Mouse (Mus musculus) kidney, postnatal 10 days (tissue): ENCODE measurements at regions not wholly inside any gene's neighbourhood (a gene's known extent, or its start where the extent isn't known, plus 50 kb on each side); places are given as distances from the start of the nearest gene placed in this dataset.

Experiments used
- DNase-seq: peaks from one replicate; pipeline ENCODE4 v3.0.0; 2021; ENCODE audit warnings: mixed read lengths

DNA sequence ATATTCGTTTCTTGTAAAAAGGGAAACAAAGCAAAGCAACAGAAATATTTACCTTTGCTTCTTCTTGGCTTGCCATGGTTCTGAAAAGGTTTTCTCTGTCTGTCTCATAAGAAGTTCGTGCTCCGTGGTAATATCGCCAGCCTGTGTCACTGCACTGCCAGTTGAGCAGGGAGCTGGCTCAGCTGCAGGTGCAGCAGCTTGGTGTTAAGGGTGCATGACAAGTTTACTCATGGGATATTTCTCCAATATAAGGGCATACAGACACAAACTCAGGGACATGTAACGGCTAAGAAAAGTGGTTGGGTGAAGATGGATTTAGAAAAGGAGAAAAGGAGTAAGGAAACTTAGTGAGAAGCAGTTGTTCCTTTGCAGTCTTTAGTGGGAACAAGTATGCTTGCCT lies 533.5 kb upstream of the Zic4 start:
- DNase-seq: no peak

DNA sequence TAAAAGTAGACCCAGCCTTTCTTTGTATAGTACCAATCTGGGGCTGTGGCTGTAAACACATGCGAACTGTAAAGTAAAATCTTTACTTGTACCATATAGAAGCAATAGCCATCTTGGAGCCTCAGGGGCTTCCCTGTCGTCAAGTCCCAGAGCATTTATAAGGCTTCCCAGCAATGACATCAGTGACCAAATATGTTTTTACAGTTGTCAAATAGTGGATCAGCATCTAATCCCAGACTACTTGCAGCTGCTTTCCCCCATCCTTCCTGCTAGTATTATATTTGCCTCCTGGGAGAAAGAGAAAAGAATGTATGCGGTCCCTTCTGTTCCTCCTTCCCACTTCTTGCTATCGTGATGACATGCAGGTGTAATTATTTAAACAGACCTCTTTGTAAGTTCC lies 531.5 kb upstream of the Zic4 start:
- no peak for DNase-seq

DNA sequence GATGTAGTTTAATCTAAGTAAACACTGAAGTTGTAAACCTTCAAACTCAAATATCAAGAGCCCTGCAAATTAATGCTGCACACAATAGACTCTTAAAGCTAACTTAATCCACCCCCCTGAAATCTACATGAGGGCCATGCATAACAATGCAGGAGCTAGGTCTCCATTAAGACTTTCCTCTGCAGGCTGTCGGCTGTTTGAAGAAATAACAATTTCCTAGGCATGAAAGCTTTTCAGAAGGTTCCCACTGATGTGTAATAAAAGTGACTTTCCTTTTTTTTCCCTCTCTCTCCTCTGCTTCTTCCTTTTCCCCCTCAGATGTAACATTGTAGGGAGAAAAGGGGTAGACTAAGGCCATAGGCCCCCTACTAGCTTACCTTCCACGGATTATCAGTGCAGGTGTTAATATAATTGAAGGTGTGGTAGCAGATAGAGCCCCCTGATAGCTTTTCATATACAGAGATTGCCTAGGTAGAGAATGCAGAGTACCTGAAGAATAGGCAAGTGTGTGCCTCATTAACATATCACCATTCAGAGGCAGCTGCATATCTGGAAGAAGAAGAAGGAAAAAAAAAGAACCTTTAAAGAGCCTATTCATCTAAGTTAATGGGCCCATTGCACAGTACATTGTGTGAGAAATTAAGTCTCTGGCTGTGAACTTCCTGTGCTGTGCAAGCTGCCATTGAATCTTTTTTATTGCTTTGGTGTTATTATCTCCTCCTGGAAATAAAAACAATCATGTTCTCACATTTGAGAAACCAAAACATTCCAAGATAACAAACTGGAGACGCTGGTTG lies 528.3 kb upstream of the Zic4 start:
- DNase-seq: no peak

DNA sequence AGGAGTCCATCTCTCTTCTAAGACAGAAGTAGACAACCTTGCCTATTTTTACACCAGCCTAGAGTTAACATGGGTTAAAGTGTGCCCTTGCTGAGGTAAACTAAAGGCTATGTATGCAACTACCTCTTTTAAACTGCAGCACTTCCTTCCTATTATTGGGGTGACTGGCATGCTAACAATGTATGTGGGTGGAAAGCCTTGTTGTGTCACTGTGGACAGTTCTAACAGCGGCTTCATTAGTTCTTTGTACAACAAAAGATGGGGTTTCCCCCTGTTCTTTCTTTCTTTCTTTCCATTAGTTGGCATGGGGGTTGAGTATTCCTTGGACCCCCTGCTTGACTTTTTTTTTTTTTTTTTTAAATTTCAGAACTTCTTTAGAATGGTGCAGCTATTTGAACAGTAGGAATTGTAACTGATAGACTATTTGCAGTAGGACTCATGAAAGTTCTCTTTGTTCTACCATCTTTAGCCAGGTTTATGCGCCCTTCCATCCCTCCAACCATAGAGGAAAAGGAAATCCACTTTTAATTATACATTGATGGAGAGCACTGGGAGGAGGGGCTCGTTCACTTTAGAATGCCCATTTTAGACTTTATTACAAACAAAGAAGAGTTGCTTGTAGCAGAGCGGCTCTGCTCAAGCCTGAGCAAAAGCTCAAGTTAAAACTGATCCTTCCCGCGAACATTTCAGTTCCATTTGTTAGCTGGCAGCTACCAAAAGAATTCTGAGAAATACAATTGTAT lies 523.9 kb upstream of the Zic4 start:
- no peak for DNase-seq

DNA sequence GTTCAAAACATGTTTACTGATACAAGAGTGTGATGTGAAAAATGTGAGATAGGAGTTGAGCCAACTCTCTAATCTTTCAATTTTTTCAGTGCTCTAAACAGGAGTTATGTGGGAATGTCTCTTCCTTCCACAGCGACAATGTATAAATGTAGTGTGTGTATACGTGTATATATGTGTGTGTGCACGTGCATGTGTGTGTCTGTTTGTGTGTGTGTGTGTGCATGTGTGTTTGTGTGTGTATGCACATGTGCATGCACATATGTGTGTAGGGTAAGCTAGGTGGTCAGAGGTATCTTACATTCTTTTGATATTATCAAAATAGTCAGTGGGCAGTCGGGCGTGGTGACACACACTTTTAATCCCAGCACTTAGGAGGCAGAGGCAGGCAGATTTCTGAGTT lies 511.2 kb upstream of the Zic4 start:
- DNase-seq: no peak

DNA sequence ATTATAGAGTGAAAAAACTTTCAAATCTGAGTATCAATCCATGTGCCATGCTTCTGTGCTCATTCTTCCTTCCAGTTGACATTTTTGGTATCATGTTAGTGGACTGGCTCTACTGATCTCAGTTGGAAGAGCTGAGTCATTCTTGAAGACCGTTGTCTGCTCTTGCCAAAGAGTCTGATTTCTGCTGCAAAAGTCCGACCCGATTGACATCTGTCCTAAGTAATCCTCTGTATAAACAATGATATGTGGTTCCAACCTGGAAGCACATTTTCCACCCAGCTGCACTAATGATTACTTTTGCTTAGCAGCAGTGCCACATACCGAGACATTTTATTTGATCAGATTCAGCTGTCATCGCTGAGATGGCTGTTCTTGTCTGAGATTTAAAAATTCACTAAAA lies 490.6 kb upstream of the Zic4 start:
- no peak for DNase-seq

DNA sequence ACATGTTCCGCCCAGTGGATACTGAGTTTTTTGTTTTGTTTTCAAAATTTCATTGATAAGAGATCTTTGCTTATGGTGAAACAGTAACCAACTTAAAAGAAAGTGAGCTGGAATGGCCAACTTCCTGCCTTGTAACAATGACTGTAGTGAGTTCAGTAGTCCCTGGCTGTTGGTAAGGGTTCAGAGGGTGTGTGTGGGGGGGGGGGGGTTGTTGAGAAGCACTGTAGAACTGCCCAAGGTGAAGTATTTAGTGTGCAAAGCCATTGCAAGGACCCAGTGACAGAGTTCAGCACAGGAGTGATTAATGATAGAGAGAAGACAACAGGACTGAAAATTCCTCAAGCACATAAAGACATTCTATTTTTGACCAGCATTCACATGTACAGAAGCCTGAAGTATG lies 477.7 kb upstream of the Zic4 start:
- DNase-seq: no peak

DNA sequence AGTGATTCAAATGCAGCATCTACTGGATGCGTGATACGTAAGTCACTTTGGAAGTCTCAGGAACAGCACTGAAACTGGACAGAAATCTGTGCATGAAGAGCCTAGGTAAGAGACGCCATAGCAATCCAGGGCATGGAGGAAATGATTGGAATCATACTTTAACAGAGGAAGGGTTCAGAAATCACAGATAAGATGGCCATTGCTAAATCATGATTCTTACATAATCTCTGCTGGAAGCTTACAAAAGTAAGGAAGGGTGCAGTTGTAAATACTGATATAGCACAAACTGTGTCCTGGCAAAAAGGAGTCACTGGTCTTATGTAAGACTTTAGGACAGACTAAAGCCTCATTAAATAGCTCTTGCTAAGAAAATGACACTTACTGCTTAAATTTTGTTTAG lies 474.8 kb upstream of the Zic4 start:
- DNase-seq: no peak

DNA sequence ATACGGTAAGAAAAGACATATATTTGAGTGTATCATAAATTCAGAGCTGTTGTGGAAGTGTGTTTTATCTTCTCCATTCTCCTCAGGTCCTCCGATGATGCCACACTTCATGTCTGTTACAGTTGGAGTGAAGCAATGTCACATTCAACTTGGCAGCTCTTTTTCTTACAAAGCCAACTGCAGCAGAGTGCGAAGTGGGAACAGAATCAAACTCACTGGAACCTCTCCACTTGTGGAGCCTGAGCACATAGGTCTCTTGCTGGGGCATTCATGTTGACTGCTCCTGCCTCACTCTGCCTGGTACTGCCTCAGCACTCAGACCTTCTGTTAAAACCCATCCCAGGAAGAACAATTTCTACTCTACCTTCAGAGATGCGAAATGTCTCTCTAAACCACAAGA lies 471.4 kb upstream of the Zic4 start:
- no peak for DNase-seq

DNA sequence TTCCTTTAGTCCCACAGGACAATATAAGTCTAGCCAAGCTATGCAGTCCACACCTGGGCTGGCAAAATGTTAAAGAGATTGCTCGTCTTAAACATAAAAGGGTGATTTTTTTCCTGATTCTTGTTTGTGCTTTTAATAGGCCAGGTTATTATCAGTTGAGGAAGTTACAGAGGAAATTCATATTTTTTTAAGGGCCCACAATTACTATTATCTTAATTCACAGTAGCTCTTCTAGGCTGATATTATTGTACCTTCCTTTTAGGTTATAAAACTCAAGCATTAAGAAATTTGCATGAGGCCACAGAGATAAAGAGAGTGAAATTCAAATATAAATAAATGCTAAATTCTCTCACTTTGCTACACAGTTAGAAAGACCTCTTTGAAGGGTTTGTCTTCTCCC lies 469.4 kb upstream of the Zic4 start:
- no peak for DNase-seq

DNA sequence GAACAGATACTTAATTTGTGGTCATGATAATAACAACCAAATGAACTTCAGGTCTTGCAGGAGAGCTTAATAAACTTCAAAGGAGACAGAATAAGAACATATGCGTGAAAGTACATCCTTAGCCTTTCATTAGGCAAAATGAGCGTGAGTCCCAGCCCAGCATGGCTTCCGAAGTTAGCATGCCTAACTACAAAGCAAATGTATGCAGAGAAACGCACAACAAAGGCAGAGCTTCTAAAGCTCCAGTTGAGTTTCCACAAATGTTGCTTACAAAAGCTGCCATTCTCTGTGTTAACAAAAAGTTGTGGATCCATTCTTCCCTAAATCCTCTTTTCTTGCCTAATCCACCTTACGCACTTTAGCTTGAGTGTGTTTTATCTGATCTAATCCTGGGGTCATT lies 458.7 kb upstream of the Zic4 start:
- no peak for DNase-seq

DNA sequence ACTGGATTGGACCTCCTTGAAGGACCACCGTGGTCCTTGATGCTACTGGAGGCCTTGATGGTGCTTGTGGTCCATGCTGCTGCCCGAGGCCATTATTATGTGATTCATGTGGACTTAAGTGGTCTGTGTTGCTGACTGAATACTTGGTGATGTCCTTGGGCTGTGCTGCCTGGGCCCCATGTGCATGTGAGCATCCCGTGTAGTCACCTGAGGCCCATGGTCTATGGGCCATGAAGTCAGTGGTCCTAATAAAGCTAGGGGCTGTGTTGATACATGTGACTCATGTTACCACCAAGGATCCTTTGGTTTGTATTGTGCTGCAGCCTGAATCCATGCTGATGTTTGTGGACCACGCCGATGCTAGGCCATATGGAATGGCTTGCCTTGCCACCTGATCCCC lies 456.1 kb upstream of the Zic4 start:
- no peak for DNase-seq

DNA sequence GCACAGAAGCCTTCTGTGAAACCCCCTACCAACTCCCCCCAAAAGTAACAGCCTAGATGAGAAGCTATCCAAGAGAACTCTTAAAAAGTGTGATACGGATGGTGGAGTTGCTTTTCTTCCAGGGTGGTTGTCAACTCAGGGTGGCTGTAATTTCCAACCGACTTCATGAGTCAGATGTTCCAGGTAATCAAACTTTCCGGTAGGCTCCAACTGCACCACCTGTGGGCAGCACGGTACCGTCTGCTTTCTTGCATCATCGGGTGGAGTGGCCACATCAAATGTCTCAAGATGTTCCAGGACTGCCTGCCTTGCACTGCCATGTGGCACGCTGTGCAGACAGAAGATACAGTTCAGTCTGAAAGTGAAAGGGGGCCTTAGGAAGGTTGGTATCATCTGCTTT lies 455.5 kb upstream of the Zic4 start:
- DNase-seq: no peak

DNA sequence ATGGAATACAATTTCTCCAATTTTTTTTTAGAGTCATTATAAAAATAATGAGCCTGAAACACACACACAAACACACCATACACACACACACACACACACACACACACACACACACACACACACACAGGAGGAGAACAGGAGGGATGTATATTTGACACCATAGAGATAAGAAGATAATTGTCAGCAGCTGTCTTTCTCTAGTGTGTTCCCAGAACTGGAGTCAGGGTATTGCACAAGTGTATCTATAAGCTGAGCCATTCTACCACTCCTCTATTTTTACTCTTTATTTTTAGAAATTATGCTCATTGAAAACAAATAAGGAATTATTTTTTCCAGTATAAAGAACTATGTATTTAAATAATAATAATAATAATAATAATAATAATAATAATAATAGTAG lies 407.6 kb upstream of the Zic4 start:
- DNase-seq: no peak

DNA sequence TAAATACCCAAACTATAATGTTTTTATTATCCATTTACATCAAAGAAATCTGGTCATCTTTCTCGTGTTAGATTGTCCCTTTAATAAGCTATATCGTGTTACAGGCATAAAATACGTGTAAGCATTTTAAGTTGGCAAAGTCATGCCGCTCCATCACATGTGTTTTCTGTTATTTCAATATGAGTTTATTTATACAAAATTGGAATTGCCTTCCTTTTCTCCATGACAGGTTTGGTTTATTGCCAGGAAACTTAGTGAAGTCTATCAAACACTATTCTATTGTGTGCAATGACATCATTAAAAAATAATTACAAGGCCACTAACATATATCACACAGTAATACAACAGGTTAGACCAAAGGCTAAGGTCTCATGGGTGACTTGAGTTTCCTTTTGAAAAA lies 400.8 kb upstream of the Zic4 start:
- DNase-seq: no peak

DNA sequence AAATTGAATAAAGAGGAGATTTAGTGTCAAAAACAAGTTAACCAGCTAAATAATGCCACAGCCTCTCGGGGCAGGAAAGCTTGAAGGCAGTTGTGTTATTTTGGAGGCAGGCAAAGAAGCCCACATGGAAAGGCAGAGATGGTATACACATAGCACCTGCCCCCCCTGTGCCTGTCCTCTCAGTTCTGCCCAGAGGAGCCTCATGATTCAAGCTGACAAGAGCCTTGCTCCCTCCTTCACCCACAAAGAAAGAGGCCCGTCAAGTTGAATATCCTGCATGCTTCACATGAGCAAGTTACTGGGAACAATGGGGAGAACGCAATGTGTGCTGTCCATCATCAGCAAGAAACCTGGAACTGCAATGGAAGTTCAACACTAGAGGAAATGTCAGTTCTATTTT lies 398.2 kb upstream of the Zic4 start:
- DNase-seq: no peak

DNA sequence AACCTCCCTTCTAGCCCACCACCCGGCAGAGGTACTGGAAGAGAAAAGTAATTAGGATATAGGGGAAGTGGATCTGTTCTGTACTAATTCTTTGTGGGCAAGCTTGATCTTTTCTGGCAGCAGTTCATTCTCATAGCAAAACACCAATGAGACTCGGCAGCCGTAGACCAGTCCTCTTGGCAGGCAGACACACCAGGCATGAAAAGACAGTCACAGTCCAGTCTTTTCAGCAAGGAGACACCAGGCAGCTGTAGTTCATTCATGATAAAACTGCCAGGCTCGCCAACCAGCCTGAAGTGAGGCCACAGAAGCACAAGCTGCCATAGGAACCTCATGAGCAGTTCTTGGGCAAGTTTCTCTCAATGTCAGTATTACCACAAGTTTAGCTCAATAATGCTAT lies 383.5 kb upstream of the Zic4 start:
- DNase-seq: no peak

DNA sequence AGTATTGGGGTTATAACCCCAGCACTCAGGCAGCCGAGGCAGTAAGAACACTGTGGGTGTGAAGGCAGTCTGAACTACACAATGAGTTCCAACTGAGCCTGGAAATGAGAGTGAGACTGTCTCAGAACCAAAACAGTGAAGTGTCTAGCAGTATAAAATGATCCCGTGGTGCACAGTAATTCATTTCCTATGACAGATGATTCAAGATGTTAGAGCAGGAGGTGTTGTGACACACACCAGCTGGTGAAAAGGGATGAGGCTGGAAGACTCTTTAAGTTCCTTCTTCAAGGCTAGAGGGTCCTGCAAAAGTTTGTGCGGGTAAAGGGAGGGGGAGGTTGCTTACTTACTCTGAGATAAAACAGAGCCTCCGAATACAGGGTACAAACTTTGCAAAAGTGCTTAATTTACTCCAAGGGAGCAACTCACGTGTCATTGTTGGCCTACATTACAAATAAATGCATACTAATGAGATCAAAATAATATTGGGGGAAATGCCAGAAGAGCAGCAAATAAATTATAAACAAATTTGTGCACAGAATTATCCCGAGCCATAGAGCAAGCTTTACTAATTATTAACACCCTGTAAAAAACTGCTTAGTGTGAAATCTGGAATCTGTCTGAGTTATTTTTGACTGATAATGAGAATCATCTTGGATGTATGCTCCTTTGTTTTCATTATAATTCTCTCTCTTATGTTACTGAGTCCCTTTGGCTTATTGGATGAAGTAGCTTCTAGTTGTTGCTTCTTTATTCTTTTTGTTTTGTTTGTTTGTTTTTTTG lies 382.0 kb upstream of the Zic4 start:
- no peak for DNase-seq

DNA sequence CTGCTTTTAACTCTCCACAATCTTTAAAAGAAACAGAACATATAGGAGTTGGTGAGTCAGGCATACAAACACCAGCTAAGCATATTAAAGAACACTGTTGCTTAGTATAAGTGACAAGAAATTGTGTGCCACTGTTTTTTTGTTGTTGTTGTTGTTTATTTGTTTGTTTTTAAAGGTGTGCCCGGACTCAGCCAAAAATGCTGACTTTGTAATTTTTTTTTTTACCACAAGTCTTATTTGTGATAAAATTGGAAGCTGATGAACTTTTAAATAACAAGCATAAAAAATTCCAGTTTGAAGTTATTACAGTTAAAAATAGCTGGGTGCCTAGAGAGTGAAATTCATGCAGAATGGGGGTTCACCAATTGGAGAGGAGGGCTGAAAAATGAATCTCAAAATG lies 363.0 kb upstream of the Zic4 start:
- no peak for DNase-seq

DNA sequence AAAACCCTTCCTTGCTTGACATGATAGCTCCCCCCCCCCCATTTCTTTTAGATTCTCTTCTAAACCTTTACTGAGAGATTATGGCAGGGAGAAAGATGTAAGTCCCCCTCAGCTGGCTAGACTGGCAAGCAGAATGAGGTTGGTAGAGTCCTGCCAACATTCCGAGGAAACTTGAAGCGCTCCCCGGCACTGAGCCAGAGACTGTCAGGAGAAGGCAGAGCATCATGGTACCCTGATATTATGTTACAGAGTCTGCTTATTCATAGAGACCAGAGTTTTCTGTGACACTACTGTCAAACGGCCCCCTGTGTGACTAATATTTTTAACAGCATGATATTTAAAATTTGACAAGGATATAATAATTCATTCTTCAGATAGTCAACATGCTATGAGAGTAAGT lies 358.0 kb upstream of the Zic4 start:
- no peak for DNase-seq

DNA sequence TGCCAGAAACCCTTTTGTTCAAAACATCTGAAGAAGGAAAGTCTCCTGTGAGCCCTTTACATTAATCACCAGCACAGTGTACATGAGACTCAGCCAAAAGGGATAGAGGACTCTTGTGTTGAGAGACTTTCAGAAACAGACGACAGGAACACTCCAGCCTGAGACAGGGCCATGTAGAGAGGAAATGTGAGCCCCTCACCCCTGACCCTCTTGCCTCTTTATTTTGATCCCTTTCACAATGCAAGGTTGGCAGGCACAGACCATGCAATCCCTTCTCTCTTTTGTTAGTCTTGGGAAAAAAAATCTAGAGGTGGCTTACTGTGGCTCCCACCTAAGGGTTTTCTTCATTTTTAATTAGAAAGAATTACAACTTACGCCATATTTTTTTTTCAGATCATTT lies 321.7 kb upstream of the Zic4 start:
- DNase-seq: no peak

DNA sequence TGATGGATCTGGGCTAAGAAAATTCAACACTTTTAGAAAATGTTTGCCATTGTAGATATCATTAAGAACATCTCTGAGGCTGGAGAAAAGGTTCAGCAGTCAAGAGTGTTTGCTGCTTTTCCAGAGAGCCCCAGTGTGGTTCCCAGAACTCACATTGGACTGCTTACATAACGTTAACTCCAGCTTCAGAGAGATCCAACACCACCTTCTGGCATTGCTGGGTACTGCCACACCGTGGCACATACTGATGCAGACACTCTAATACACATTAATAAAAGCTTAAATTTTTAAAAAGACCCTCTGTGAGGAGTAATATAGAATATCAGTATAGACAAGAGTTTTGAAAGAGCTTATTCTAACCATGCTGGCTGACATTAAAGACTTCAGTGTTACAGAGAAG lies 313.6 kb upstream of the Zic4 start:
- no peak for DNase-seq

DNA sequence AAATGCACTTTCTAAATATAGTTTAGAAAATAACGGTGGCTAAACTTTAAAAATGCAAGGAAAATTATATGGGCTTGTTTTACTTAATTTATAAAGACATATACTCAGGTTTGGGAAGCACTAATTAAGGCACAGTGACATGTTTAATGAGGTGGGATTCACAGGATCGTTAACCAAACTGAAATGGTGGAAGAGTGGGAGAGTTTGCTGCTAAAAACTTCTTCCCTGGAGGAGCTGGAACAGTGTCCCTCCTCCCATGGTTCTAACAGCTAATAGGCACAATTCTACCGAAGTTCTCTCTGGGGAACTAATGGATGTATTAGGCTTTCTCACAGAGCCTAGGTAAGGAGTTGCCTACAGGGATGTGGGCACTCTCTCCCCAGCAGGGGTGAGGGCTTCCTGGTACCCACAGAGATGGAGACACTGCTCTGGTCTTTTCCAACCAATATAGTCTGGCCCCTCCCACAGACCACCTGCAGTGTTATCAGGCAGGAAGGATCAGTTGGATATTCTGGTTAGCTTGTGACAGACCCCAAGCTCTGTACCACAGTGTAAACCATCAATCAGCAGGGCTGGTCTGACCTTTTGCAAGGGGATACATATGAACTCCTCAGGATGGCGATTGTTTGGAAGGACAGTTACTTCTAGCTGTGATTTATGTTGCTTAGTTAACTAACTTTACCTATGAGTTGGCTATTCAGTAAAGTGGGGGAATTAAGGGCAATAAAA lies 309.0 kb upstream of the Zic4 start:
- no peak for DNase-seq
